Mouse (Mus musculus) MEL (cell line): Measurements from ENCODE around the gene Selplg. TPM values are rescaled to one million over a fixed set of nuclear protein-coding genes. Genes with fewer than 3 reads are reported as not detected.

Source experiments
- DNase-seq: peaks from one replicate; pipeline ENCODE4 v3.0.0; 2011; ENCODE audit warnings: low read depth, low spot score
- H3K27ac ChIP-seq: 2 replicates; pipeline ENCODE4 v1.5.1; 2012; ENCODE audit warnings: low read depth, mild to moderate bottlenecking, control low read depth, low read length, moderate library complexity; ENCODE audit not compliant: control insufficient read depth
- H3K27me3 ChIP-seq, 2 experiments: fragments of 150-350 bp in 1 of 2; sonication (generic) in 1 of 2; 2 replicates each; pipeline ENCODE4 v1.6.1; 2012; ENCODE audit warnings: low read length in 2 of 2, mild to moderate bottlenecking in 2 of 2, improper control_type of control experiment in 1 of 2, moderate library complexity in 1 of 2; ENCODE audit not compliant: insufficient read depth in 2 of 2, control insufficient read depth in 1 of 2
- H3K36me3 ChIP-seq, 2 experiments: 2 replicates each; pipeline ENCODE4 v1.6.1; 2012 to 2014; ENCODE audit warnings: low read length in 2 of 2, improper control_type of control experiment in 1 of 2, inconsistent platforms in 1 of 2, mild to moderate bottlenecking in 1 of 2; ENCODE audit not compliant: insufficient read depth in 2 of 2, control insufficient read depth in 1 of 2
- H3K4me1 ChIP-seq, 2 experiments: fragments of 150-350 bp in 1 of 2; sonication (generic) in 1 of 2; 2 replicates each; pipeline ENCODE4 v1.6.1; 2012; ENCODE audit warnings: low read length in 2 of 2, improper control_type of control experiment in 1 of 2, mild to moderate bottlenecking in 1 of 2; ENCODE audit not compliant: insufficient read depth in 2 of 2, control insufficient read depth in 1 of 2
- H3K4me3 ChIP-seq, 2 experiments: fragments of 150-350 bp in 1 of 2; sonication (generic) in 1 of 2; 2 replicates each; pipeline ENCODE4 v1.5.1; 2012; ENCODE audit warnings: low read depth in 2 of 2, low read length in 2 of 2, mild to moderate bottlenecking in 2 of 2, moderate library complexity in 2 of 2, control low read depth in 1 of 2, improper control_type of control experiment in 1 of 2; ENCODE audit not compliant: control insufficient read depth in 1 of 2, insufficient read depth in 1 of 2
- H3K79me2 ChIP-seq: 2 replicates; pipeline ENCODE4 v1.6.1; 2012; ENCODE audit warnings: mild to moderate bottlenecking, low read length, moderate library complexity; ENCODE audit not compliant: control insufficient read depth, poor library complexity, insufficient read depth
- H3K9ac ChIP-seq: 2 replicates; pipeline ENCODE4 v1.6.1; 2012; ENCODE audit warnings: low read depth, mild to moderate bottlenecking, control low read depth, low read length, moderate library complexity; ENCODE audit not compliant: control insufficient read depth, poor library complexity, severe bottlenecking
- H3K9me3 ChIP-seq: fragments of 150-350 bp; sonication (generic); replicated peaks from 2 replicates; pipeline ENCODE4 v1.6.1; 2012; ENCODE audit warnings: mild to moderate bottlenecking, low read length, improper control_type of control experiment, moderate library complexity; ENCODE audit not compliant: insufficient read depth
- BHLHE40 ChIP-seq: IDR thresholded peaks from 2 replicates; pipeline ENCODE4 v1.6.1; 2012; ENCODE audit warnings: low read depth, mild to moderate bottlenecking, inconsistent platforms, low read length, improper control_type of control experiment, borderline replicate concordance
- E2F4 ChIP-seq: IDR thresholded peaks from 2 replicates; pipeline ENCODE4 v1.6.1; 2011; ENCODE audit warnings: low read depth, low read length, improper control_type of control experiment, borderline replicate concordance
- EP300 ChIP-seq, 2 experiments: IDR thresholded peaks; 2 replicates each; pipeline ENCODE4 v1.6.1; 2011; ENCODE audit warnings: improper control_type of control experiment in 2 of 2, low read length in 2 of 2, low read depth in 1 of 2, mild to moderate bottlenecking in 1 of 2
- ETS1 ChIP-seq: IDR thresholded peaks from 2 replicates; pipeline ENCODE4 v1.6.1; 2012; ENCODE audit warnings: low read depth, mild to moderate bottlenecking, inconsistent platforms, low read length, improper control_type of control experiment, moderate library complexity
- GABPA ChIP-seq: IDR thresholded peaks from 2 replicates; pipeline ENCODE4 v1.6.1; 2012; ENCODE audit warnings: low read depth, mild to moderate bottlenecking, inconsistent platforms, low read length, improper control_type of control experiment, moderate library complexity
- GATA1 ChIP-seq: IDR thresholded peaks from 2 replicates; pipeline ENCODE4 v1.6.1; 2011; ENCODE audit warnings: low read depth, low read length, improper control_type of control experiment
- HCFC1 ChIP-seq: IDR thresholded peaks from 2 replicates; pipeline ENCODE4 v1.6.1; 2012; ENCODE audit warnings: low read depth, mild to moderate bottlenecking, inconsistent platforms, low read length, improper control_type of control experiment, moderate library complexity
- JUND ChIP-seq: IDR thresholded peaks from 2 replicates; pipeline ENCODE4 v1.6.1; 2011; ENCODE audit warnings: low read depth, mild to moderate bottlenecking, improper control_type of control experiment, low read length
- MAX ChIP-seq: IDR thresholded peaks from 2 replicates; pipeline ENCODE4 v1.6.1; 2011; ENCODE audit warnings: low read length, improper control_type of control experiment
- MEF2A ChIP-seq: IDR thresholded peaks from 2 replicates; pipeline ENCODE4 v1.6.1; 2014; ENCODE audit warnings: low read depth, mild to moderate bottlenecking, inconsistent platforms, low read length, improper control_type of control experiment; ENCODE audit not compliant: poor library complexity, insufficient replicate concordance, severe bottlenecking; ENCODE audit errors: extremely low read depth
- NELFE ChIP-seq: IDR thresholded peaks from 2 replicates; pipeline ENCODE4 v1.6.1; 2011; ENCODE audit warnings: low read depth, low read length, improper control_type of control experiment
- POLR2A ChIP-seq, 2 experiments: IDR thresholded peaks; 2 replicates each; pipeline ENCODE4 v1.6.1; 2011 to 2012; ENCODE audit warnings: low read length in 2 of 2, mild to moderate bottlenecking in 2 of 2, control low read depth in 1 of 2, improper control_type of control experiment in 1 of 2, low read depth in 1 of 2, moderate library complexity in 1 of 2; ENCODE audit not compliant: control insufficient read depth in 1 of 2, insufficient read depth in 1 of 2, poor library complexity in 1 of 2
- POLR2AphosphoS2 ChIP-seq: IDR thresholded peaks from 2 replicates; pipeline ENCODE4 v1.6.1; 2011; ENCODE audit warnings: low read length, improper control_type of control experiment
- SMC3 ChIP-seq: IDR thresholded peaks from 2 replicates; pipeline ENCODE4 v1.6.1; 2011; ENCODE audit warnings: low read depth, low read length, improper control_type of control experiment
- TBP ChIP-seq: IDR thresholded peaks from 2 replicates; pipeline ENCODE4 v1.8.0; 2011; ENCODE audit warnings: low read depth, low read length, improper control_type of control experiment
- UBTF ChIP-seq: IDR thresholded peaks from 2 replicates; pipeline ENCODE4 v1.6.1; 2012; ENCODE audit warnings: low read depth, mild to moderate bottlenecking, inconsistent platforms, low read length, improper control_type of control experiment, moderate library complexity, borderline replicate concordance; ENCODE audit not compliant: insufficient read depth
- USF1 ChIP-seq: IDR thresholded peaks from 2 replicates; pipeline ENCODE4 v1.6.1; 2014; ENCODE audit warnings: low read depth, mild to moderate bottlenecking, inconsistent platforms, low read length, improper control_type of control experiment, moderate library complexity
- ZC3H11A ChIP-seq: IDR thresholded peaks from 2 replicates; pipeline ENCODE4 v1.6.1; 2012; ENCODE audit warnings: low read depth, mild to moderate bottlenecking, inconsistent platforms, low read length, improper control_type of control experiment
- ZKSCAN1 ChIP-seq: IDR thresholded peaks from 2 replicates; pipeline ENCODE4 v1.6.1; 2012; ENCODE audit warnings: low read depth, mild to moderate bottlenecking, inconsistent platforms, low read length, improper control_type of control experiment, moderate library complexity
- ZMIZ1 ChIP-seq: IDR thresholded peaks from 2 replicates; pipeline ENCODE4 v1.6.1; 2012; ENCODE audit warnings: low read depth, mild to moderate bottlenecking, inconsistent platforms, low read length, improper control_type of control experiment, moderate library complexity
- ZNF384 ChIP-seq: IDR thresholded peaks from 2 replicates; pipeline ENCODE4 v1.6.1; 2012; ENCODE audit warnings: low read depth, mild to moderate bottlenecking, inconsistent platforms, low read length, improper control_type of control experiment
- polyA plus RNA-seq, 2 experiments: library from polyadenylated mRNA; stranded (reverse) in 1 of 2; unstranded in 1 of 2; fragments of >175 nt in 1 of 2; fragments of >200 nt in 1 of 2; gene quantifications; 2 replicates each; pipeline versions ENCODE4 v1.2.1 to v1.2.4; 2012; ENCODE audit warnings: low replicate concordance in 2 of 2, low read depth in 1 of 2; ENCODE audit not compliant: insufficient read length in 2 of 2, insufficient read depth in 1 of 2, missing spikeins in 1 of 2
- total RNA-seq: library from RNA; depleted of rRNA; stranded (reverse); fragments of 300-350 nt; gene quantifications from 2 replicates; pipeline ENCODE4 v1.2.3, GENCODE M21; 2012

Selplg gene
- total and polyA plus RNA-seq, 3 experiments, result 24.2 to 48.2 TPM; not detected in 1

DNA sequence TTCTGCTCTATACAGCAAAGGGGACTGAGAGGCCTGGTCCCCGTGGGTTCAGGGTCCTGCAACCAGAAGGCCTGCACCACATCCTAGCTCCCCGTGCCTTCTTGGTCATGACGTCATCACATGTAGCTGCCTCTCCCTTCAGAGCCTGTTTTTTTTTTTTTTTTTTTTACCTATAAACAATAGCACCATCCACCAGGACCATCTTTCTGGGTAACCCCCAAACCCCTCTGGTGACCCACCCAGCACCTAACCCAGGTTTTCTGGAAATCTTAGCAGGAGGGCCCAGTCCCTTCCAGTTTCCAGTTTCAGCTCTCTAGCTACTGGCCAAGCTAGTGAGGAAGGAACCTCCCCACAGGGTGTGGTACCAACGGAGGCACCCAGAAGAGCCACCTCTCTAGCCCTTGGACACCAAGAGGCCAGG lies 4.4 kb downstream of the Selplg start:
- Histone ChIP-seq H3K9ac (no peak overlapping the region), H3K27ac (no peak overlapping the region), H3K4me3 (no peak overlapping the region)
- TF ChIP-seq MAX (no peak), HCFC1 (no peak), ETS1 (no peak)
- TF ChIP-seq, all 39 proteins: peak for 0
- Histone ChIP-seq H3K79me2 (peaks cover 5% of the 10 kb centered on the region), H3K9me3 (no peaks in the 10 kb centered on the region), H3K4me1 (peaks cover 0 to 15% of the 10 kb centered on the region in 2 experiments; a peak in 2 of 4 replicates), H3K36me3 (peaks cover 0 to 6% of the 10 kb centered on the region in 2 experiments; a peak in 2 of 4 replicates), H3K27me3 (no peaks in the 10 kb centered on the region)
- DNase-seq, result no peak

DNA sequence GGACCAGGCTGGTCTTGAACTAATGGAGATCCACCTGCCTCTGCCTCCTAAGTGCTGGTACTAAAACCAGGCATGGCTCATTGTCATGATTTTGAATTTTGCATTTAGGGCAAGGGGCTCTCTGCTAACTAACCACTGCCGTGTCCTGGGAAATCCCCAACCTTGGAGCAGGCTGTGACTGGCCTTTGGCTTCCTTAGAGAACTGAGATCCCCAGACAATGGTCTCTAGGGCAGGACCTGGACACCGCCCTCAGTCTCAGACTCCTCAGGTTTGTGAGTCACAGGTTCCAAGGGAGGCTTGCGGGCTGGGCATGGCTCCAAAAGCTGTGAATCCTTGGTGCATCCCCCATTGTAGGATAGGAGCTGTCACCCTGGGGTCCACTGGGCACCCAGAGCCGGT lies 5.8 kb downstream of the Selplg start:
- Histone ChIP-seq H3K27me3 (no peaks in the 10 kb centered on the region), H3K9ac (no peak overlapping the region), H3K79me2 (peaks cover 5% of the 10 kb centered on the region), H3K36me3 (peaks cover 0 to 6% of the 10 kb centered on the region in 2 experiments; a peak in 2 of 4 replicates), H3K4me1 (peaks cover 0 to 15% of the 10 kb centered on the region in 2 experiments; a peak in 2 of 4 replicates), H3K9me3 (no peaks in the 10 kb centered on the region), H3K27ac (no peak overlapping the region), H3K4me3 (no peak overlapping the region)
- TF ChIP-seq MEF2A (no peak), TBP (no peak), USF1 (no peak), POLR2A (IDR thresholded peaks at IDR 0.05; ENCODE audit: control insufficient read depth in 1 of 2, insufficient read depth in 1 of 2, low read depth in 1 of 2, low read length in 2 of 2, poor library complexity in 1 of 2) (no peak), POLR2AphosphoS2 (no peak), GATA1 (no peak)
- no peak for DNase-seq

DNA sequence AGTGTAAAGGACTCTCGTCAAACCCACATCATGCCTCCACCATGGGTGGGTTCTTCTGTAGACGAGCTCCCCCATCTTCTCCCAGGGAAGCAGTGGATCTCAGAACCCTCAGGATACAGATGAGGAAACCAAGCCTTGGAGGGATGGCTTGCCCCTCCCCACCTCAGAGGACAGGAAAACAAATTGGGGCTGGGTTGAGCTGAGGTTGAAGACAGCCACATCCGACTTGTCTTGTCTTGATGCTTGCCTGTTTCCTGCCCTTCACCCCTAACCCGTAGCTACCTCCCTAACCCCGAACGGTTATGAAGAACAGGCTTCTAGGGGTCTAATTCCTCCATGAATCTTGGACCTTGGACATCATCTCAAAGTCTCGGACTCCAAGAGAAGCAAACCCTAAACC lies 6.9 kb downstream of the Selplg start:
- DNase-seq, result no peak
- Histone ChIP-seq H3K9ac (no peak overlapping the region), H3K36me3 (peaks cover 0 to 4% of the 10 kb centered on the region in 2 experiments; a peak in 2 of 4 replicates), H3K9me3 (no peaks in the 10 kb centered on the region), H3K4me3 (no peak overlapping the region), H3K4me1 (peaks cover 0 to 10% of the 10 kb centered on the region in 2 experiments; a peak in 2 of 4 replicates), H3K27ac (no peak overlapping the region), H3K27me3 (no peaks in the 10 kb centered on the region), H3K79me2 (peaks cover 5% of the 10 kb centered on the region)
- no peak for TF ChIP-seq ZNF384
- TF ChIP-seq BHLHE40, result no peak
- no peak for TF ChIP-seq JUND
- no peak for TF ChIP-seq ZC3H11A
- no peak for TF ChIP-seq UBTF
- TF ChIP-seq SMC3, result no peak
- no peak for TF ChIP-seq POLR2A (IDR thresholded peaks at IDR 0.05; ENCODE audit: control insufficient read depth in 1 of 2, insufficient read depth in 1 of 2, low read depth in 1 of 2, low read length in 2 of 2, poor library complexity in 1 of 2)
- TF ChIP-seq ZMIZ1, result no peak
- TF ChIP-seq ZKSCAN1, result no peak
- no peak for TF ChIP-seq ETS1
- TF ChIP-seq MAX, result no peak
- TF ChIP-seq GABPA, result no peak
- TF ChIP-seq GATA1, result no peak
- TF ChIP-seq NELFE, result no peak
- TF ChIP-seq E2F4, result no peak
- TF ChIP-seq EP300 (IDR thresholded peaks at IDR 0.05; ENCODE audit: low read depth in 1 of 2, low read length in 2 of 2), result no peak
- no peak for TF ChIP-seq MEF2A
